Mouse (Mus musculus) stomach, postnatal 0 days (tissue): Measurements from ENCODE around the gene Rasa2. TPM values are rescaled to one million over a fixed set of nuclear protein-coding genes. Genes with fewer than 3 reads are reported as not detected.

ENCODE experiments used
- ATAC-seq: fragments of 200-750 bp; cut with Nextera tagmentation; 2 replicates; pipeline ENCODE4 v1.8.0; 2017; ENCODE audit not compliant: low FRiP score, low TSS enrichment
- DNase-seq: peaks from one replicate; pipeline ENCODE4 v3.0.0-alpha.2; 2016; ENCODE audit warnings: low spot score
- H3K27ac ChIP-seq: fragments of 300-500 bp; sonication (generic); replicated peaks from 2 replicates; pipeline ENCODE4 v1.5.1; 2014; ENCODE audit warnings: mild to moderate bottlenecking, control low read depth
- H3K27me3 ChIP-seq: fragments of 300-500 bp; sonication (generic); 2 replicates; pipeline ENCODE4 v1.6.1; 2014; ENCODE audit warnings: low read length; ENCODE audit not compliant: control insufficient read depth, insufficient read depth
- H3K36me3 ChIP-seq: fragments of 300-500 bp; sonication (generic); 2 replicates; pipeline ENCODE4 v1.6.1; 2014; ENCODE audit warnings: low read length, mixed read lengths; ENCODE audit not compliant: control insufficient read depth, insufficient read depth
- H3K4me1 ChIP-seq: fragments of 300-500 bp; sonication (generic); replicated peaks from 2 replicates; pipeline ENCODE4 v1.6.1; 2014; ENCODE audit warnings: antibody characterized with exemption; ENCODE audit not compliant: control insufficient read depth, insufficient read depth
- H3K4me2 ChIP-seq: fragments of 300-500 bp; sonication (generic); replicated peaks from 2 replicates; pipeline ENCODE4 v1.6.1; 2014; ENCODE audit warnings: low read depth, mild to moderate bottlenecking, control low read depth, moderate library complexity
- H3K4me3 ChIP-seq: fragments of 300-500 bp; sonication (generic); 2 replicates; pipeline ENCODE4 v1.5.1; 2014; ENCODE audit warnings: low read depth, low read length, control low read depth
- H3K9ac ChIP-seq: fragments of 300-500 bp; sonication (generic); 2 replicates; pipeline ENCODE4 v1.6.1; 2014; ENCODE audit warnings: mild to moderate bottlenecking, low read length, control low read depth, mixed read lengths
- H3K9me3 ChIP-seq: fragments of 300-500 bp; sonication (generic); 2 replicates; pipeline ENCODE4 v1.6.1; 2016; ENCODE audit warnings: low read length; ENCODE audit not compliant: control insufficient read depth
- CTCF ChIP-seq: IDR thresholded peaks from 2 replicates; pipeline ENCODE4 v1.5.1; 2016; ENCODE audit warnings: antibody characterized with exemption, low read depth, mild to moderate bottlenecking, moderate library complexity
- EP300 ChIP-seq: optimal IDR thresholded peaks from 2 replicates; pipeline ENCODE3; 2016; ENCODE audit warnings: antibody characterized with exemption
- WGBS: fragments of 180-500 bp; shearing (Covaris S2); extraction: QIAGEN DNeasy Blood & Tissue Kit; methylation state at CpG from one replicate; pipeline ENCODE4 v1.1.7; 2014; 5-methylcytosine and 5-hydroxymethylcytosine counted together
- polyA plus RNA-seq: library from polyadenylated mRNA; unstranded; fragments of >200 nt; fragmentation: Nextera tagmentation; extraction: Ambion mirVana; gene quantifications from 2 replicates; pipeline ENCODE4 v1.2.1, GENCODE M21; 2015

Rasa2 gene
- polyA plus RNA-seq, 1 experiment from 2014 or later: 12.5 TPM

GRCm38 (mm10) chr9:96554095-96554494 is 77.3 kb downstream of the Rasa2 start:
- H3K4me1 ChIP-seq: no peaks in the 10 kb centered on the region
- H3K27ac ChIP-seq: no peak overlapping the region
- no peaks in the 10 kb centered on the region for H3K9me3 ChIP-seq
- no peak overlapping the region for H3K9ac ChIP-seq
- no peak overlapping the region for H3K4me2 ChIP-seq
- 82% methylated on average over 1 of the region's 1 CpGs for WGBS
- ATAC-seq (no peak), DNase-seq (no peak)
- no peak for TF ChIP-seq EP300
- TF ChIP-seq CTCF: peak; percentile 59
- peaks cover 11% of the 10 kb centered on the region for H3K36me3 ChIP-seq
- no peaks in the 10 kb centered on the region for H3K27me3 ChIP-seq
- no peak overlapping the region for H3K4me3 ChIP-seq

GRCm38 (mm10) chr9:96545410-96545809 is 86.0 kb downstream of the Rasa2 start:
- DNase-seq (no peak), ATAC-seq (no peak)
- 86% methylated on average over 13 of the region's 13 CpGs for WGBS
- no peaks in the 10 kb centered on the region for H3K9me3 ChIP-seq
- H3K4me2 ChIP-seq: no peak overlapping the region
- H3K27me3 ChIP-seq: no peaks in the 10 kb centered on the region
- no peak overlapping the region for H3K27ac ChIP-seq
- TF ChIP-seq EP300 (no peak), CTCF (no peak)
- H3K9ac ChIP-seq: no peak overlapping the region
- peaks cover 7% of the 10 kb centered on the region; the same call in 1 of the 2 replicates for H3K36me3 ChIP-seq
- no peak overlapping the region for H3K4me3 ChIP-seq
- no peaks in the 10 kb centered on the region for H3K4me1 ChIP-seq

GRCm38 (mm10) chr9:96543643-96544640 is 87.5 kb downstream of the Rasa2 start:
- Histone ChIP-seq H3K4me1 (no peaks in the 10 kb centered on the region), H3K27ac (no peak overlapping the region), H3K4me2 (peak overlapping the region; percentile 9; the same call in 1 of the 2 replicates), H3K27me3 (no peaks in the 10 kb centered on the region), H3K9me3 (no peaks in the 10 kb centered on the region), H3K36me3 (peaks cover 10% of the 10 kb centered on the region; the same call in 1 of the 2 replicates), H3K9ac (no peak overlapping the region), H3K4me3 (no peak overlapping the region)
- DNase-seq: peak; percentile 71
- ATAC-seq: peak; percentile 87
- TF ChIP-seq EP300 (no peak), CTCF (peak; percentile 69)
- 38% methylated on average over 27 of the region's 27 CpGs for WGBS

- Histone ChIP-seq H3K9me3 (no peaks in the 10 kb centered on the region), H3K27ac (no peak overlapping the region), H3K4me3 (no peak overlapping the region), H3K4me2 (no peak overlapping the region), H3K9ac (no peak overlapping the region), H3K27me3 (no peaks in the 10 kb centered on the region), H3K36me3 (0 out of 2 replicates have a peak, but pooled peaks cover 6% of the 10 kb centered on the region), H3K4me1 (no peaks in the 10 kb centered on the region)
- TF ChIP-seq CTCF (no peak), EP300 (no peak)
- DNase-seq (peak; percentile 22), ATAC-seq (no peak)
- WGBS: 43% methylated on average over 10 of the region's 10 CpGs
Measured at GRCm38 (mm10) chr9:96538916-96539315, 92.5 kb downstream of the Rasa2 start.

DNA sequence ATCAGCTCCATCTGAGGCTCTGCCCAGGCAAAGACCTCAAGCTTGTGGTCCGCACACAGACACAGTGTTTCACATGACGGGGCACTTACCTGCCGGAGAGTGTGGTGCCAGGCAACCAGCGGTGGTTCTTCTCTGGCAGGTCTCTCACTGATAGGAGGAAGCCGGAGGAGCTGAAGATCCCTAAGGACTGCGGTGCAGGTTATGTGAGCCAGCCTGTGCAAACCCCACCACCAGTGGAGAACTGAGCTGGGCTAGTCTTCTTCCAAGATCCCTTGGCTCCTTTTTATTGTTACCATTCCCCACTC is 93.8 kb downstream of the Rasa2 start:
- H3K4me2 ChIP-seq: no peak overlapping the region

More for the DNA sequence above, 93.8 kb downstream of the Rasa2 start:
- peak; percentile 10; the same call in 1 of the 2 replicates for ATAC-seq
- Histone ChIP-seq H3K4me1 (no peaks in the 10 kb centered on the region), H3K9me3 (no peaks in the 10 kb centered on the region), H3K27ac (no peak overlapping the region), H3K36me3 (0 out of 2 replicates have a peak, but pooled peaks cover 6% of the 10 kb centered on the region), H3K9ac (no peak overlapping the region), H3K27me3 (no peaks in the 10 kb centered on the region), H3K4me3 (no peak overlapping the region)
- TF ChIP-seq EP300 (no peak), CTCF (no peak)
- peak; percentile 14 for DNase-seq
- 90% methylated on average over 6 of the region's 6 CpGs for WGBS
